In genomic region chrX:48342731-48343130, GRCm38 (mm10) we compare ENCODE assay signal across 8 mouse cellular contexts. TPM values are rescaled to one million over a fixed set of nuclear protein-coding genes. Genes with fewer than 3 reads are reported as not detected.
DNase-seq lines count a peak whose midpoint lies in the region; ATAC-seq and TF ChIP-seq lines count a peak whose summit lies in the region.

No protein-coding gene starts in this region.

- H3K27ac ChIP-seq in embryonic fibroblast, embryonic 13.5 days (ENCODE audit: insufficient read depth, low read length) = no peak overlapping the region
- H3K27ac ChIP-seq in hindbrain, embryonic 13.5 days = no peak overlapping the region
- no peak overlapping the region for H3K27ac ChIP-seq in liver, embryonic 16.5 days (ENCODE audit: low read length)
- H3K27ac ChIP-seq in stomach, embryonic 16.5 days (ENCODE audit: low read length) = peak overlapping the region; percentile 60

- H3K4me1 ChIP-seq in embryonic fibroblast, embryonic 13.5 days (ENCODE audit: control insufficient read depth, insufficient read depth, low read length) = no peaks in the 10 kb centered on the region
- H3K4me1 ChIP-seq in hindbrain, embryonic 13.5 days (replicated peaks) = peaks cover 10% of the 10 kb centered on the region
- peaks cover 15% of the 10 kb centered on the region for H3K4me1 ChIP-seq in liver, embryonic 16.5 days (ENCODE audit: control insufficient read depth, low read depth, low read length)
- 0 out of 2 replicates have a peak, but pooled peaks cover 3% of the 10 kb centered on the region for H3K4me1 ChIP-seq in stomach, embryonic 16.5 days (ENCODE audit: control insufficient read depth, insufficient read depth, low read length)

- WGBS in hindbrain, embryonic 13.5 days = 20% methylated on average over 15 of the region's 16 CpGs
- WGBS in liver, embryonic 16.5 days (ENCODE audit: insufficient replicate concordance) = 15% methylated on average over 16 of the region's 16 CpGs
- WGBS in stomach, embryonic 16.5 days = 10% methylated on average over 16 of the region's 16 CpGs

- H3K9me3 ChIP-seq in hindbrain, embryonic 13.5 days = no peaks in the 10 kb centered on the region
- no peaks in the 10 kb centered on the region for H3K9me3 ChIP-seq in liver, embryonic 16.5 days (replicated peaks; ENCODE audit: control insufficient read depth, low read length)
- H3K9me3 ChIP-seq in stomach, embryonic 16.5 days (replicated peaks; ENCODE audit: control insufficient read depth, low read length) = no peaks in the 10 kb centered on the region

- peak overlapping the region; percentile 60; the same call in 1 of the 2 replicates for H3K9ac ChIP-seq in hindbrain, embryonic 13.5 days
- peak overlapping the region; percentile 63 for H3K9ac ChIP-seq in liver, embryonic 16.5 days (ENCODE audit: low read depth, low read length)
- peak overlapping the region; percentile 77 for H3K9ac ChIP-seq in stomach, embryonic 16.5 days (ENCODE audit: low read length)

- DNase-seq in right cerebral cortex, postnatal 4 days = peak; percentile 1
- no peak for DNase-seq in right cerebral cortex, postnatal 36 days (ENCODE audit: low spot score in 2 of 2)
- no peak for DNase-seq in retina, embryonic 14.5 days (ENCODE audit: low spot score)
- no peak for DNase-seq in gastrocnemius, adult 18-20 months (ENCODE audit: low spot score)

- no peaks in the 10 kb centered on the region for H3K27me3 ChIP-seq in hindbrain, embryonic 13.5 days
- peaks cover 17% of the 10 kb centered on the region for H3K27me3 ChIP-seq in liver, embryonic 16.5 days (ENCODE audit: control insufficient read depth, insufficient read depth, low read depth, low read length)
- no peaks in the 10 kb centered on the region for H3K27me3 ChIP-seq in stomach, embryonic 16.5 days (ENCODE audit: control insufficient read depth, insufficient read depth, low read length)

- peak overlapping the region; percentile 76 for H3K4me3 ChIP-seq in embryonic fibroblast, embryonic 13.5 days (ENCODE audit: insufficient read depth, low read length)
- H3K4me3 ChIP-seq in hindbrain, embryonic 13.5 days = peak overlapping the region; percentile 59
- peak overlapping the region; percentile 75 for H3K4me3 ChIP-seq in liver, embryonic 16.5 days (ENCODE audit: low read depth, low read length)
- H3K4me3 ChIP-seq in stomach, embryonic 16.5 days (replicated peaks; ENCODE audit: low read length) = peak overlapping the region; percentile 61

- peak overlapping the region; percentile 66 for H3K4me2 ChIP-seq in hindbrain, embryonic 13.5 days
- H3K4me2 ChIP-seq in liver, embryonic 16.5 days (ENCODE audit: low read depth, low read length) = peak overlapping the region; percentile 88
- peak overlapping the region; percentile 60 for H3K4me2 ChIP-seq in stomach, embryonic 16.5 days (ENCODE audit: low read depth, low read length)

- ATAC-seq in hindbrain, embryonic 13.5 days (ENCODE audit: low FRiP score) = peak; percentile 2; the same call in 1 of the 2 replicates
- no peak for ATAC-seq in liver, embryonic 16.5 days (ENCODE audit: low read depth)
- no peak for ATAC-seq in stomach, embryonic 16.5 days (ENCODE audit: insufficient read depth, low FRiP score)

- no peak for TF ChIP-seq CTCF in embryonic fibroblast, embryonic 13.5 days (IDR thresholded peaks at IDR 0.05; ENCODE audit: borderline replicate concordance, insufficient read depth, low read length)

- no peak for TF ChIP-seq POLR2A in embryonic fibroblast, embryonic 13.5 days (IDR thresholded peaks at IDR 0.05; ENCODE audit: low read depth, low read length)

- no peaks in the 10 kb centered on the region for H3K36me3 ChIP-seq in hindbrain, embryonic 13.5 days
- H3K36me3 ChIP-seq in liver, embryonic 16.5 days (ENCODE audit: control insufficient read depth, insufficient read depth) = no peaks in the 10 kb centered on the region
- no peaks in the 10 kb centered on the region for H3K36me3 ChIP-seq in stomach, embryonic 16.5 days (ENCODE audit: control insufficient read depth, insufficient read depth, low read length)

RNA-seq across cellular contexts. Expression of gene Bcorl1, which starts 1.6 kb away (rescaled TPM):
- 9.2 and 9.7 TPM in 2 replicates for polyA plus RNA-seq in embryonic fibroblast, embryonic 13.5 days (2011; ENCODE audit: insufficient read length, low read depth, missing spikeins)
- 7.6 and 7.8 TPM in 2 replicates for polyA plus RNA-seq in hindbrain, embryonic 13.5 days (2015; fragmentation: Nextera tagmentation; extraction: Ambion mirVana)
- polyA plus RNA-seq in liver, embryonic 16.5 days (2015; fragmentation: Nextera tagmentation; extraction: Ambion mirVana) = 2.7 and 3.2 TPM in 2 replicates
- 5.2 TPM in 2 replicates for polyA plus RNA-seq in stomach, embryonic 16.5 days (2015; fragmentation: Nextera tagmentation; extraction: Ambion mirVana)
- 1 to 10 TPM; 5.8 to 7.5 TPM for total RNA-seq in gastrocnemius, adult 18-20 months (2021)
